Mouse (Mus musculus) liver, embryonic 12.5 days (tissue): ENCODE results near the gene Mrtfb. TPM values are rescaled to one million over a fixed set of nuclear protein-coding genes. Genes with fewer than 3 reads are reported as not detected.

Source experiments
- ATAC-seq: fragments of 200-750 bp; cut with Nextera tagmentation; 2 replicates; pipeline ENCODE4 v1.8.0; 2017; ENCODE audit warnings: moderate number of reproducible peaks, mild to moderate bottlenecking, moderate library complexity
- H3K27ac ChIP-seq: fragments of 300-500 bp; sonication (generic); 2 replicates; pipeline ENCODE4 v1.5.1; 2016; ENCODE audit warnings: mild to moderate bottlenecking
- H3K27me3 ChIP-seq: fragments of 300-500 bp; sonication (generic); replicated peaks from 2 replicates; pipeline ENCODE4 v1.6.1; 2016; ENCODE audit warnings: mild to moderate bottlenecking, moderate library complexity
- H3K36me3 ChIP-seq: fragments of 300-500 bp; sonication (generic); 2 replicates; pipeline ENCODE4 v1.6.1; 2016; ENCODE audit warnings: mild to moderate bottlenecking, moderate library complexity
- H3K4me1 ChIP-seq: fragments of 300-500 bp; sonication (generic); 2 replicates; pipeline ENCODE4 v1.6.1; 2016
- H3K4me2 ChIP-seq: fragments of 300-500 bp; sonication (generic); 2 replicates; pipeline ENCODE4 v1.6.1; 2016; ENCODE audit warnings: mild to moderate bottlenecking, moderate library complexity
- H3K4me3 ChIP-seq: fragments of 300-500 bp; sonication (generic); 2 replicates; pipeline ENCODE4 v1.5.1; 2016; ENCODE audit warnings: mild to moderate bottlenecking, moderate library complexity
- H3K9ac ChIP-seq: fragments of 300-500 bp; sonication (generic); 2 replicates; pipeline ENCODE4 v1.6.1; 2016; ENCODE audit warnings: mild to moderate bottlenecking, moderate library complexity
- H3K9me3 ChIP-seq: fragments of 300-500 bp; sonication (generic); replicated peaks from 2 replicates; pipeline ENCODE4 v1.6.1; 2016; ENCODE audit warnings: mild to moderate bottlenecking, moderate library complexity
- WGBS: fragments of 180-500 bp; shearing (Covaris S2); methylation state at CpG from one replicate; pipeline ENCODE4 v1.1.7; 2016; ENCODE audit not compliant: insufficient replicate concordance; 5-methylcytosine and 5-hydroxymethylcytosine counted together
- polyA plus RNA-seq: library from polyadenylated mRNA; unstranded; fragments of >200 nt; fragmentation: Nextera tagmentation; extraction: Ambion mirVana; gene quantifications from 2 replicates; pipeline ENCODE4 v1.2.1, GENCODE M21; 2016

The Mrtfb gene
- polyA plus RNA-seq, 1 experiment from 2014 or later: 5.5 TPM

GRCm38 (mm10) chr16:13448051-13448705 is 191.9 kb downstream of the Mrtfb start:
- Histone ChIP-seq H3K36me3 (peaks cover 7% of the 10 kb centered on the region; the same call in 1 of the 2 replicates), H3K4me2 (peak overlapping the region; percentile 100), H3K9ac (peak overlapping the region; percentile 74), H3K27ac (peak overlapping the region; percentile 52), H3K4me3 (peak overlapping the region; percentile 78), H3K27me3 (peaks cover 36% of the 10 kb centered on the region), H3K9me3 (no peaks in the 10 kb centered on the region), H3K4me1 (peaks cover 61% of the 10 kb centered on the region)
- ATAC-seq: peak; percentile 42
- under 1% methylated on average over 49 of the region's 52 CpGs for WGBS

- peak overlapping the region; percentile 52 for H3K27ac ChIP-seq
- WGBS: 7% methylated on average over 8 of the region's 8 CpGs
- peaks cover 7% of the 10 kb centered on the region; the same call in 1 of the 2 replicates for H3K36me3 ChIP-seq
These were observed 192.4 kb downstream of the Mrtfb start for GRCm38 (mm10) chr16:13448706-13449090.

GRCm38 (mm10) chr16:13449491-13449890 is 193.2 kb downstream of the Mrtfb start:
- H3K9me3 ChIP-seq: no peaks in the 10 kb centered on the region
- ATAC-seq: peak; percentile 52

More at GRCm38 (mm10) chr16:13448706-13449090, 192.4 kb downstream of the Mrtfb start:
- Histone ChIP-seq H3K4me3 (peak overlapping the region; percentile 78), H3K4me2 (peak overlapping the region; percentile 100), H3K9ac (peak overlapping the region; percentile 74), H3K9me3 (no peaks in the 10 kb centered on the region), H3K4me1 (peaks cover 57% of the 10 kb centered on the region), H3K27me3 (peaks cover 36% of the 10 kb centered on the region)
- ATAC-seq: no peak

GRCm38 (mm10) chr16:13450831-13451230 is 194.6 kb downstream of the Mrtfb start:
- Histone ChIP-seq H3K4me2 (no peak overlapping the region), H3K9me3 (no peaks in the 10 kb centered on the region), H3K27me3 (peaks cover 29% of the 10 kb centered on the region), H3K27ac (no peak overlapping the region), H3K9ac (no peak overlapping the region), H3K4me1 (peaks cover 45% of the 10 kb centered on the region), H3K4me3 (no peak overlapping the region), H3K36me3 (peaks cover 7% of the 10 kb centered on the region; the same call in 1 of the 2 replicates)
- no peak for ATAC-seq
- WGBS: 56% methylated on average over 7 of the region's 7 CpGs

More at GRCm38 (mm10) chr16:13449491-13449890, 193.2 kb downstream of the Mrtfb start:
- WGBS: 8% methylated on average over 13 of the region's 13 CpGs
- peak overlapping the region; percentile 74 for H3K27ac ChIP-seq
- peaks cover 7% of the 10 kb centered on the region; the same call in 1 of the 2 replicates for H3K36me3 ChIP-seq
- H3K4me1 ChIP-seq: peaks cover 49% of the 10 kb centered on the region
- H3K4me2 ChIP-seq: peak overlapping the region; percentile 100
- peaks cover 36% of the 10 kb centered on the region for H3K27me3 ChIP-seq
- H3K9ac ChIP-seq: peak overlapping the region; percentile 74
- peak overlapping the region; percentile 78 for H3K4me3 ChIP-seq

GRCm38 (mm10) chr16:13451991-13452390 is 195.7 kb downstream of the Mrtfb start:
- no peak overlapping the region for H3K9ac ChIP-seq
- 79% methylated on average over 4 of the region's 4 CpGs for whole genome bisulfite sequencing
- no peak overlapping the region for H3K27ac ChIP-seq
- peaks cover 18% of the 10 kb centered on the region for H3K27me3 ChIP-seq
- no peak overlapping the region for H3K4me3 ChIP-seq
- H3K9me3 ChIP-seq: no peaks in the 10 kb centered on the region
- H3K36me3 ChIP-seq: peaks cover 7% of the 10 kb centered on the region; the same call in 1 of the 2 replicates
- H3K4me1 ChIP-seq: peaks cover 39% of the 10 kb centered on the region
- no peak overlapping the region for H3K4me2 ChIP-seq
- ATAC-seq: no peak

- Histone ChIP-seq H3K9me3 (no peaks in the 10 kb centered on the region), H3K4me1 (peaks cover 34% of the 10 kb centered on the region), H3K27ac (no peak overlapping the region), H3K4me2 (no peak overlapping the region), H3K9ac (no peak overlapping the region), H3K36me3 (peaks cover 7% of the 10 kb centered on the region; the same call in 1 of the 2 replicates), H3K27me3 (peaks cover 11% of the 10 kb centered on the region), H3K4me3 (no peak overlapping the region)
- 78% methylated on average over 7 of the region's 7 CpGs for WGBS
- no peak for ATAC-seq
These were observed 196.4 kb downstream of the Mrtfb start for GRCm38 (mm10) chr16:13452661-13453060.

GRCm38 (mm10) chr16:13454026-13454600 is 197.8 kb downstream of the Mrtfb start:
- Histone ChIP-seq H3K4me1 (peaks cover 33% of the 10 kb centered on the region), H3K4me2 (no peak overlapping the region), H3K4me3 (no peak overlapping the region), H3K27me3 (no peaks in the 10 kb centered on the region), H3K36me3 (peaks cover 7% of the 10 kb centered on the region; the same call in 1 of the 2 replicates), H3K9me3 (no peaks in the 10 kb centered on the region), H3K9ac (no peak overlapping the region), H3K27ac (no peak overlapping the region)
- WGBS: 74% methylated on average over 10 of the region's 10 CpGs
- ATAC-seq: no peak

GRCm38 (mm10) chr16:13455560-13455959 is 199.3 kb downstream of the Mrtfb start:
- peak; percentile 31; the same call in 1 of the 2 replicates for ATAC-seq
- Histone ChIP-seq H3K4me3 (no peak overlapping the region), H3K9me3 (no peaks in the 10 kb centered on the region), H3K4me1 (peaks cover 19% of the 10 kb centered on the region), H3K4me2 (no peak overlapping the region), H3K9ac (no peak overlapping the region), H3K27me3 (no peaks in the 10 kb centered on the region), H3K36me3 (peaks cover 7% of the 10 kb centered on the region; the same call in 1 of the 2 replicates), H3K27ac (peak overlapping the region; percentile 58; the same call in 1 of the 2 replicates)

GRCm38 (mm10) chr16:13458556-13458955 is 202.3 kb downstream of the Mrtfb start:
- Histone ChIP-seq H3K27me3 (no peaks in the 10 kb centered on the region), H3K9me3 (no peaks in the 10 kb centered on the region)
- peak; percentile 72 for ATAC-seq

GRCm38 (mm10) chr16:13460071-13460470 is 203.8 kb downstream of the Mrtfb start:
- Histone ChIP-seq H3K27me3 (no peaks in the 10 kb centered on the region), H3K27ac (no peak overlapping the region), H3K4me2 (no peak overlapping the region), H3K4me1 (peaks cover 15% of the 10 kb centered on the region), H3K4me3 (no peak overlapping the region), H3K36me3 (no peaks in the 10 kb centered on the region), H3K9me3 (no peaks in the 10 kb centered on the region), H3K9ac (no peak overlapping the region)
- ATAC-seq: no peak
- WGBS: 71% methylated on average over 1 of the region's 1 CpGs

More at GRCm38 (mm10) chr16:13458556-13458955, 202.3 kb downstream of the Mrtfb start:
- H3K4me2 ChIP-seq: no peak overlapping the region
- no peak overlapping the region for H3K4me3 ChIP-seq
- no peak overlapping the region for H3K9ac ChIP-seq
- H3K4me1 ChIP-seq: peaks cover 15% of the 10 kb centered on the region
- no peak overlapping the region; the same call in 1 of the 2 replicates for H3K27ac ChIP-seq
- H3K36me3 ChIP-seq: no peaks in the 10 kb centered on the region

GRCm38 (mm10) chr16:13460777-13461408 is 204.6 kb downstream of the Mrtfb start:
- Histone ChIP-seq H3K4me3 (no peak overlapping the region), H3K36me3 (no peaks in the 10 kb centered on the region), H3K27me3 (no peaks in the 10 kb centered on the region), H3K4me1 (peaks cover 15% of the 10 kb centered on the region), H3K9me3 (no peaks in the 10 kb centered on the region), H3K27ac (no peak overlapping the region), H3K4me2 (no peak overlapping the region), H3K9ac (no peak overlapping the region)
- 73% methylated on average over 3 of the region's 3 CpGs for WGBS
- no peak for ATAC-seq

GRCm38 (mm10) chr16:13464662-13465061 is 208.4 kb downstream of the Mrtfb start:
- peaks cover 6% of the 10 kb centered on the region; the same call in 1 of the 2 replicates for H3K27me3 ChIP-seq
- ATAC-seq: no peak
- no peaks in the 10 kb centered on the region for H3K4me1 ChIP-seq
- H3K4me3 ChIP-seq: no peak overlapping the region
- no peak overlapping the region for H3K27ac ChIP-seq
- 74% methylated on average over 5 of the region's 5 CpGs for WGBS
- no peak overlapping the region for H3K9ac ChIP-seq
- no peak overlapping the region for H3K4me2 ChIP-seq
- no peaks in the 10 kb centered on the region for H3K36me3 ChIP-seq
- no peaks in the 10 kb centered on the region for H3K9me3 ChIP-seq
